In the genomic region with DNA sequence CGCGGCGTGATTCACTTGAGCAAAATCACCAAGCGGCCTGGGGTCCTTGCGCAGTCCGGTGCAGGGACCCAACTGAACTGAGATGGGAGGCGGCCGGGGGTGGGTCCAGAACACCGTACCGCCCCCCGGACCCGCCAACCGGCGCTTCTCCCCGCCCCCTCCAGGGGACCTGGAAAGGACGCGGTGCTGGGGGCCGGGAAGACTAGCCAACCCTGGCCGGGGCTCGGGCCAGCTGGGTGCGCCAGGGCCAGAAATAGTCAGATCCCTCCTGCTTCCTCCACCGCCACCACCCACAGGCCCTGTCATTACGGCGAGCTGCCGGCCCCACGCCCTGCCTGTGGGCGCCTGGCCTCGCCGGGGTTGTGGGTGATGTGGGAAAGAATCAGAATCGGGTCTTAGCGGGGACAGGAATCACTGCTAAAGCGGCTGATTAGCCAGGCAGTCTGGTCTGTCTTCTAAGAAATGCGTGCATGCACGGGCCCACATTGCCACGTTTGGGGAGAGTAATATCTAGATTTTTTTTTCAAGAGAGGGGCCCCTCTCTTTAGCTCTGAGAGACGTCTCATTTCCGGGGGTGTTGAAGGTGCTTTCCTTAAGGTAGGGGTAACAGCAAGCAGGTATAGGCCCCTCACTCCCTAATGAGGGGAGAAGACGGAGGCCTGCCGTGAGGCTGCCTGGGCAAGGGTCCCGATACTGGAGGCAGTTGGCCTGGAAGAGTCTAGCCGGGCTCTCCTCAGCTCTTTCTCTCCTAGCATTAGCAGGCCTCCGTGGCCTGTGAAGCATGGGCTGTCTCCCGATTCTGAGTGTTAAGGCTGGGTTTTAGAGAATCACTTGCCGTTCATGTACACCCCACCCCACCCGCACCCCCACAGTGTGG, we compare ENCODE assay signal across 8 mouse cellular contexts. TPM values are rescaled to one million over a fixed set of nuclear protein-coding genes. Genes with fewer than 3 reads are reported as not detected.
DNase-seq lines count a peak whose midpoint lies in the region; ATAC-seq and TF ChIP-seq lines count a peak whose summit lies in the region.

Gene Plcd1 (minus strand): TSS at position 84 of the 877 bp plus-strand sequence.

- peak within 1 kb of the TSS; percentile 72 for H3K4me2 ChIP-seq in forebrain, embryonic 13.5 days
- peak within 1 kb of the TSS; percentile 85 for H3K4me2 ChIP-seq in heart, embryonic 15.5 days
- peak within 1 kb of the TSS; percentile 59 for H3K4me2 ChIP-seq in liver, embryonic 12.5 days
- peak within 1 kb of the TSS; percentile 77 for H3K4me2 ChIP-seq in neural tube, embryonic 11.5 days (ENCODE audit: low read depth)

- peak within 1 kb of the TSS; percentile 29 for H3K4me3 ChIP-seq in C2C12 (ENCODE audit: insufficient read depth, poor library complexity, severe bottlenecking)
- peak within 1 kb of the TSS; percentile 46 for H3K4me3 ChIP-seq in forebrain, embryonic 13.5 days
- peak within 1 kb of the TSS; percentile 68 for H3K4me3 ChIP-seq in heart, embryonic 15.5 days
- peak within 1 kb of the TSS; percentile 43 for H3K4me3 ChIP-seq in liver, embryonic 12.5 days
- peak within 1 kb of the TSS; percentile 51 for H3K4me3 ChIP-seq in neural tube, embryonic 11.5 days (ENCODE audit: low read depth, low read length)

- no peaks in the 10 kb centered on the region for H3K36me3 ChIP-seq in C2C12 (ENCODE audit: control insufficient read depth, insufficient read depth)
- no peaks in the 10 kb centered on the region for H3K36me3 ChIP-seq in forebrain, embryonic 13.5 days (ENCODE audit: poor library complexity, severe bottlenecking)
- no peaks in the 10 kb centered on the region for H3K36me3 ChIP-seq in heart, embryonic 15.5 days
- no peaks in the 10 kb centered on the region for H3K36me3 ChIP-seq in liver, embryonic 12.5 days
- H3K36me3 ChIP-seq in neural tube, embryonic 11.5 days (ENCODE audit: control insufficient read depth, insufficient read depth, low read length) = no peaks in the 10 kb centered on the region

- peaks cover 26% of the 10 kb centered on the region for H3K4me1 ChIP-seq in forebrain, embryonic 13.5 days
- peaks cover 30% of the 10 kb centered on the region for H3K4me1 ChIP-seq in heart, embryonic 15.5 days (replicated peaks)
- peaks cover 5% of the 10 kb centered on the region for H3K4me1 ChIP-seq in liver, embryonic 12.5 days
- H3K4me1 ChIP-seq in neural tube, embryonic 11.5 days (ENCODE audit: control insufficient read depth, insufficient read depth, low read length) = peaks cover 25% of the 10 kb centered on the region

- no peaks in the 10 kb centered on the region for H3K9me3 ChIP-seq in forebrain, embryonic 13.5 days (replicated peaks)
- H3K9me3 ChIP-seq in heart, embryonic 15.5 days (replicated peaks) = no peaks in the 10 kb centered on the region
- no peaks in the 10 kb centered on the region for H3K9me3 ChIP-seq in liver, embryonic 12.5 days (replicated peaks)
- no peaks in the 10 kb centered on the region for H3K9me3 ChIP-seq in neural tube, embryonic 11.5 days (ENCODE audit: control insufficient read depth, low read length)

- WGBS in forebrain, embryonic 13.5 days = 8% methylated on average over 45 of the region's 45 CpGs
- WGBS in heart, embryonic 15.5 days = 10% methylated on average over 45 of the region's 45 CpGs
- 10% methylated on average over 45 of the region's 45 CpGs for WGBS in liver, embryonic 12.5 days (ENCODE audit: insufficient replicate concordance)
- WGBS in neural tube, embryonic 11.5 days = 9% methylated on average over 44 of the region's 45 CpGs

- no peaks in the 10 kb centered on the region for H3K79me3 ChIP-seq in C2C12 (ENCODE audit: low read depth)

- TF ChIP-seq POLR2A in brain, embryonic 14.5 days (IDR thresholded peaks at IDR 0.05; ENCODE audit: borderline replicate concordance, extremely low read depth, insufficient read depth, insufficient read length, poor library complexity, severe bottlenecking) = 0 out of 2 replicates have a peak, but pooled peaks have one; percentile 18

- no peaks in the 10 kb centered on the region for H3K79me2 ChIP-seq in C2C12 (ENCODE audit: control insufficient read depth, insufficient read depth)

- DNase-seq in brain, embryonic 14.5 days (ENCODE audit: low read depth) = peak; percentile 78
- peak; percentile 95 for DNase-seq in kidney, postnatal 14 days
- DNase-seq in neural tube, embryonic 11.5 days (ENCODE audit: low spot score) = peak; percentile 84
- DNase-seq in thymus, postnatal 14 days = peak; percentile 17

- no peak for TF ChIP-seq CTCF in C2C12 (IDR thresholded peaks at IDR 0.05; ENCODE audit: control insufficient read depth, insufficient read depth, insufficient read length)
- TF ChIP-seq CTCF in brain, embryonic 14.5 days (IDR thresholded peaks at IDR 0.05; ENCODE audit: borderline replicate concordance, extremely low read depth, insufficient read depth, insufficient read length) = no peak

- no peak within 1 kb of the TSS for H3K27ac ChIP-seq in forebrain, embryonic 13.5 days
- peak within 1 kb of the TSS; percentile 85 for H3K27ac ChIP-seq in heart, embryonic 15.5 days
- no peak within 1 kb of the TSS for H3K27ac ChIP-seq in liver, embryonic 12.5 days
- H3K27ac ChIP-seq in neural tube, embryonic 11.5 days (ENCODE audit: low read depth, low read length) = peak within 1 kb of the TSS; percentile 56; the same call in 1 of the 2 replicates

- peak within 1 kb of the TSS; percentile 56 for H3K9ac ChIP-seq in forebrain, embryonic 13.5 days
- H3K9ac ChIP-seq in heart, embryonic 15.5 days = peak within 1 kb of the TSS; percentile 63
- no peak within 1 kb of the TSS for H3K9ac ChIP-seq in liver, embryonic 12.5 days
- peak within 1 kb of the TSS; percentile 60 for H3K9ac ChIP-seq in neural tube, embryonic 11.5 days (ENCODE audit: low read length)

- H3ac ChIP-seq in C2C12 (ENCODE audit: control insufficient read depth, insufficient read length, low read depth) = peak within 1 kb of the TSS; percentile 55

- H3K27me3 ChIP-seq in C2C12 (ENCODE audit: control insufficient read depth, insufficient read depth, insufficient read length) = no peaks in the 10 kb centered on the region
- peaks cover 49% of the 10 kb centered on the region for H3K27me3 ChIP-seq in forebrain, embryonic 13.5 days
- 0 out of 2 replicates have a peak, but pooled peaks cover 14% of the 10 kb centered on the region for H3K27me3 ChIP-seq in heart, embryonic 15.5 days
- peaks cover 86% of the 10 kb centered on the region for H3K27me3 ChIP-seq in liver, embryonic 12.5 days (replicated peaks)
- peaks cover 10% of the 10 kb centered on the region for H3K27me3 ChIP-seq in neural tube, embryonic 11.5 days (ENCODE audit: control insufficient read depth, insufficient read depth, low read length)

- peak; percentile 75 for ATAC-seq in forebrain, embryonic 13.5 days
- ATAC-seq in heart, embryonic 15.5 days (replicated peaks; ENCODE audit: insufficient number of reproducible peaks, insufficient read depth, low FRiP score, low read depth) = peak; percentile 93
- ATAC-seq in liver, embryonic 12.5 days = 0 out of 2 replicates have a peak, but pooled peaks have one; percentile 50
- peak; percentile 74 for ATAC-seq in neural tube, embryonic 11.5 days (ENCODE audit: insufficient read depth, low FRiP score, low TSS enrichment)

TF ChIP-seq in C2C12, 6 proteins besides CTCF, POLR2A, EP300 and RAD21:
- TF ChIP-seq USF1 (IDR thresholded peaks at IDR 0.05; ENCODE audit: low read depth) = no peak
- no peak for TF ChIP-seq MYOG (IDR thresholded peaks at IDR 0.05; ENCODE audit: control insufficient read depth, extremely low read depth, insufficient read length)
- TF ChIP-seq MYOD1 (IDR thresholded peaks at IDR 0.05; ENCODE audit: control insufficient read depth, insufficient read length, low read depth) = no peak
- TF ChIP-seq CEBPB (IDR thresholded peaks at IDR 0.05; ENCODE audit: low read depth) = no peak
- no peak for TF ChIP-seq MAX (IDR thresholded peaks at IDR 0.05)
- TF ChIP-seq FOSL1 (IDR thresholded peaks at IDR 0.05; ENCODE audit: insufficient read depth, low read length, poor library complexity, severe bottlenecking) = no peak

RNA-seq across cellular contexts. Expression of gene Plcd1, which starts in this region (rescaled TPM):
- polyA plus RNA-seq in C2C12 (2012; fragmentation: generic; extraction: Trizol) = 8.8 TPM
- polyA plus RNA-seq in brain, embryonic 14.5 days (2012; rRNA removed) = 20.4 and 25.0 TPM in 2 replicates
- 8.4 and 12.2 TPM in 2 replicates for polyA plus RNA-seq in forebrain, embryonic 13.5 days (2015; fragmentation: Nextera tagmentation; extraction: Ambion mirVana)
- 16.6 and 25.2 TPM in 2 replicates for polyA plus RNA-seq in heart, embryonic 15.5 days (2015; fragmentation: Nextera tagmentation; extraction: Ambion mirVana)
- polyA plus RNA-seq in liver, embryonic 12.5 days (2016; fragmentation: Nextera tagmentation; extraction: Ambion mirVana) = 2.8 and 3.1 TPM in 2 replicates
- 26.3 and 30.5 TPM in 2 replicates for polyA plus RNA-seq in neural tube, embryonic 11.5 days (2014; fragmentation: Nextera tagmentation; extraction: Ambion mirVana)

Comparison
In these comparisons a context has a peak if more than half of its experiments do, and no peak if none do; other contexts are left out.
1. DNase-seq: peak in every context shown above with its lines; median percentile 95 in kidney, postnatal 14 days; 84 in neural tube, embryonic 11.5 days; 78 in brain, embryonic 14.5 days; 17 in thymus, postnatal 14 days.
2. H3K27ac ChIP-seq: peak in heart, embryonic 15.5 days (single experiment) and neural tube, embryonic 11.5 days (single experiment); none in forebrain, embryonic 13.5 days (single experiment) and liver, embryonic 12.5 days (single experiment).
3. Peak in every context shown above with its lines, with median percentiles within 50 percentile points of each other: H3K4me3 ChIP-seq, ATAC-seq and H3K4me2 ChIP-seq.